Mouse (Mus musculus) heart, embryonic 11.5 days (tissue): Measurements from ENCODE around the gene Ppfibp2. TPM values are rescaled to one million over a fixed set of nuclear protein-coding genes. Genes with fewer than 3 reads are reported as not detected.

Experiments
- ATAC-seq: fragments of 200-750 bp; cut with Nextera tagmentation; replicated peaks from 2 replicates; pipeline ENCODE4 v1.8.0; 2017; ENCODE audit warnings: moderate library complexity; ENCODE audit not compliant: insufficient number of reproducible peaks, low FRiP score, low TSS enrichment
- H3K27ac ChIP-seq: fragments of 300-500 bp; sonication (generic); 2 replicates; pipeline ENCODE4 v1.5.1; 2014; ENCODE audit warnings: mild to moderate bottlenecking, low read depth, low read length
- H3K27me3 ChIP-seq: fragments of 300-500 bp; sonication (generic); 2 replicates; pipeline ENCODE4 v1.6.1; 2014; ENCODE audit warnings: mild to moderate bottlenecking, low read length, mixed read lengths; ENCODE audit not compliant: control insufficient read depth, insufficient read depth
- H3K36me3 ChIP-seq: fragments of 300-500 bp; sonication (generic); 2 replicates; pipeline ENCODE4 v1.6.1; 2014; ENCODE audit warnings: mild to moderate bottlenecking, low read length, moderate library complexity, mixed read lengths; ENCODE audit not compliant: control insufficient read depth, insufficient read depth
- H3K4me1 ChIP-seq: fragments of 300-500 bp; sonication (generic); 2 replicates; pipeline ENCODE4 v1.6.1; 2014; ENCODE audit warnings: low read length; ENCODE audit not compliant: control insufficient read depth, insufficient read depth
- H3K4me2 ChIP-seq: fragments of 300-500 bp; sonication (generic); 2 replicates; pipeline ENCODE4 v1.6.1; 2014; ENCODE audit warnings: mild to moderate bottlenecking, moderate library complexity
- H3K4me3 ChIP-seq: fragments of 300-500 bp; sonication (generic); 2 replicates; pipeline ENCODE4 v1.5.1; 2014; ENCODE audit warnings: low read depth, low read length
- H3K9ac ChIP-seq: fragments of 300-500 bp; sonication (generic); 2 replicates; pipeline ENCODE4 v1.6.1; 2014; ENCODE audit warnings: mild to moderate bottlenecking, low read depth, low read length, moderate library complexity
- H3K9me3 ChIP-seq: fragments of 300-500 bp; sonication (generic); replicated peaks from 2 replicates; pipeline ENCODE4 v1.6.1; 2016; ENCODE audit warnings: low read length; ENCODE audit not compliant: control insufficient read depth
- WGBS: fragments of 180-500 bp; shearing (Covaris S2); extraction: QIAGEN DNeasy Blood & Tissue Kit; methylation state at CpG from one replicate; pipeline ENCODE4 v1.1.7; 2014; ENCODE audit not compliant: insufficient replicate concordance; 5-methylcytosine and 5-hydroxymethylcytosine counted together
- polyA plus RNA-seq: library from polyadenylated mRNA; unstranded; fragments of >200 nt; fragmentation: Nextera tagmentation; extraction: Ambion mirVana; gene quantifications from 2 replicates; pipeline ENCODE4 v1.2.1, GENCODE M21; 2014

The Ppfibp2 gene
- polyA plus RNA-seq, 1 experiment from 2014 or later = 6.3 TPM

GRCm38 (mm10) chr7:107620137-107620536 is 25.1 kb downstream of the Ppfibp2 start:
- no peak overlapping the region for H3K4me3 ChIP-seq
- H3K27me3 ChIP-seq = no peaks in the 10 kb centered on the region
- no peak for ATAC-seq
- no peaks in the 10 kb centered on the region for H3K4me1 ChIP-seq
- H3K36me3 ChIP-seq = no peaks in the 10 kb centered on the region
- H3K4me2 ChIP-seq = no peak overlapping the region
- no peak overlapping the region for H3K9ac ChIP-seq
- WGBS = 76% methylated on average over 3 of the region's 3 CpGs
- no peak overlapping the region for H3K27ac ChIP-seq
- H3K9me3 ChIP-seq = no peaks in the 10 kb centered on the region

DNA sequence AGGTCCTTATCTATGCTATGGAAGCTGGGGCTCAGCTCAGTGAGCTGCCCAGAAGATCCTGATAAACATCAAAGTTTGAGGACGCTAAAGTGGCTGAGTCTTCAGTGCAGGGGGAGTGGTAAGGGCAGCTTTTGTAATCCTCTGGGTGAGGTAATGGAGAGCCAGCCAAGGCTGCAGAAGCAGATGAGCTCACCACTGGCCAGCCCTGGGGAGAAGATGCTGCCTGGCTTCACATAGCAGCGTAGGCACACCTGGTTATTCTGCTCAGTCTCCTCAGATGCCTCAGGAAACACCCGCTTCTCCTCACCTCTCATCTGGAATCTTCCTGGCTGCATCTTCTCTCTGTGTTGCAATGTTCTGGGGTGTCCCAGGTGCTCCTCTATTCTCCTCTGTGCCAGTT is 29.4 kb downstream of the Ppfibp2 start:
- H3K27ac ChIP-seq = no peak overlapping the region
- no peak for ATAC-seq
- WGBS = 47% methylated on average over 3 of the region's 3 CpGs
- no peaks in the 10 kb centered on the region for H3K27me3 ChIP-seq
- H3K4me2 ChIP-seq = no peak overlapping the region
- no peaks in the 10 kb centered on the region for H3K36me3 ChIP-seq
- H3K4me1 ChIP-seq = no peaks in the 10 kb centered on the region
- H3K4me3 ChIP-seq = no peak overlapping the region
- H3K9me3 ChIP-seq = no peaks in the 10 kb centered on the region
- no peak overlapping the region for H3K9ac ChIP-seq

GRCm38 (mm10) chr7:107625061-107625460 is 30.1 kb downstream of the Ppfibp2 start, which contains the start of gene 5330417H12Rik:
TSS of gene 5330417H12Rik (minus strand) at chr7:107625161.
- no peaks in the 10 kb centered on the region for H3K27me3 ChIP-seq
- no peak within 1 kb of the TSS for H3K9ac ChIP-seq
- WGBS = 81% methylated on average over 2 of the region's 2 CpGs
- no peaks in the 10 kb centered on the region for H3K9me3 ChIP-seq
- H3K4me3 ChIP-seq = no peak within 1 kb of the TSS
- no peak within 1 kb of the TSS for H3K27ac ChIP-seq
- ATAC-seq = no peak
- no peaks in the 10 kb centered on the region for H3K4me1 ChIP-seq
- no peak within 1 kb of the TSS for H3K4me2 ChIP-seq
- H3K36me3 ChIP-seq = no peaks in the 10 kb centered on the region

DNA sequence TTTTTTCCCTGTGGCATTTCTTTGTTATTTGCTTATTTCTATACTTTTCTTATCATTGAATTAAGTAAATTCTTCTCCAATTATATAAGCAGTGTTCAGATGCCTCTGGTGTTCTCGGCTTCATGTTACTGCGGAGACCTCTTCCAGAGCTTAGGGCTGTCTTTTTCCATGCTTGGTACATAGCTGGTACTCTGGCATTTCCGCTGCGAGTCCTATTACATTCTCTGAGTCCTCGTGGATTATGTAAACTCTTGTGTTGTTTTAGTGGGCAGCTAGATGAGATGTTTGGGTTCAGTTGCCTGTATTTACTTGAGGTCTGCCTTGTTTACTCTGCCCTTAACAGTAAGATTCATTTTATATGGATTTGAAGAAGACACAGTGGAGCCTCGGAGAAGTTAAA is 30.8 kb downstream of the Ppfibp2 start:
- Histone ChIP-seq H3K4me3 (no peak overlapping the region), H3K9me3 (no peaks in the 10 kb centered on the region), H3K9ac (no peak overlapping the region), H3K27me3 (no peaks in the 10 kb centered on the region), H3K27ac (no peak overlapping the region), H3K36me3 (no peaks in the 10 kb centered on the region), H3K4me1 (no peaks in the 10 kb centered on the region), H3K4me2 (no peak overlapping the region)
- 79% methylated on average over 6 of the region's 6 CpGs for WGBS
- ATAC-seq = no peak

DNA sequence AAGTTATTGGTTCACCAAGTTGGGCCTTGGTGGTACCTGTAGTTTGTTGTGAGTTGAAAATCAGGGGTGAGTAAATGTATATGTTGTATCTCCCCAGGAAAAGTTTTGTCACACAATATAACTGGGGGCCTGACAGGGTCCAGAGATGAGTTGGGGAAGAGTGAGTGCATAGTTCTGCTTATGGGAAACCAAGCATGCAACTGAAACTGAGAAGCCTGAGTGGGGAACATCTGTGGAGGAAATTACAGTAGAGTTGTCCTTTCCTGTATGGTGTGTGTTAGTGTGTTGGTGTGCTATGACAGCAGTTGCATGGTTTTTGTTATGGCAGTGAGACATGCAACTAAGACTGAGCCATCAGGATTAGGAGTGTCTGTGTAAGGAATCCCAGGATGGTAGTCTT is 33.4 kb downstream of the Ppfibp2 start:
- Histone ChIP-seq H3K4me2 (no peak overlapping the region), H3K4me3 (no peak overlapping the region), H3K9ac (no peak overlapping the region), H3K9me3 (no peaks in the 10 kb centered on the region), H3K4me1 (no peaks in the 10 kb centered on the region), H3K27ac (no peak overlapping the region), H3K36me3 (no peaks in the 10 kb centered on the region), H3K27me3 (no peaks in the 10 kb centered on the region)
- no peak for ATAC-seq

GRCm38 (mm10) chr7:107633201-107633600 is 38.2 kb downstream of the Ppfibp2 start:
- Histone ChIP-seq H3K36me3 (no peaks in the 10 kb centered on the region), H3K27ac (no peak overlapping the region), H3K4me2 (no peak overlapping the region), H3K4me3 (no peak overlapping the region), H3K9me3 (no peaks in the 10 kb centered on the region), H3K27me3 (no peaks in the 10 kb centered on the region), H3K9ac (no peak overlapping the region), H3K4me1 (no peaks in the 10 kb centered on the region)
- ATAC-seq = no peak
- WGBS = 84% methylated on average over 4 of the region's 4 CpGs

DNA sequence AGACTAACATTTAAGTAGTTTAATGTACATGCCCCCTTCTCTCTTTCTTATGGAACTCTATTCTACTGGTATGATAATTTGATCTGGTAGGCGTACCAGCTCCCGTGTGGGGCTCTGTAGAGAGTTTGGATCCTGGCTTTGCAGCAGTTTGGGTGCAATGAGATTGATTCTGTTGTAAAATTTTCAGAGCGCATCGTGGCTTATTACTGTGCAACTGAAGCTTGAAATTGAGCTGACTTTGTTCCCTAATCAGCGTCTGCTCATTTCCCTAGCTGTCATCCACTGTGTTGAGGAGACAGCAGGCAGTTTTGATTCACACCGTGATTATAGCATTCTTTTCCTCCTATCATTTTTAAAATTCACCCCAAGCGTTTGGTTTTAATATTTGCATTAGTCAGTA is 42.4 kb downstream of the Ppfibp2 start:
- no peak overlapping the region for H3K4me3 ChIP-seq
- ATAC-seq = no peak
- H3K36me3 ChIP-seq = no peaks in the 10 kb centered on the region
- no peak overlapping the region for H3K9ac ChIP-seq
- no peak overlapping the region for H3K27ac ChIP-seq
- H3K9me3 ChIP-seq = no peaks in the 10 kb centered on the region
- no peaks in the 10 kb centered on the region for H3K27me3 ChIP-seq
- H3K4me1 ChIP-seq = no peaks in the 10 kb centered on the region
- H3K4me2 ChIP-seq = no peak overlapping the region
- WGBS = 81% methylated on average over 7 of the region's 7 CpGs

- Histone ChIP-seq H3K27ac (no peak overlapping the region), H3K9ac (no peak overlapping the region), H3K4me3 (no peak overlapping the region), H3K36me3 (no peaks in the 10 kb centered on the region), H3K4me1 (no peaks in the 10 kb centered on the region), H3K4me2 (no peak overlapping the region), H3K9me3 (no peaks in the 10 kb centered on the region), H3K27me3 (no peaks in the 10 kb centered on the region)
- no peak for ATAC-seq
- WGBS = 71% methylated on average over 5 of the region's 5 CpGs
These were observed 43.0 kb downstream of the Ppfibp2 start for GRCm38 (mm10) chr7:107638026-107638425.

DNA sequence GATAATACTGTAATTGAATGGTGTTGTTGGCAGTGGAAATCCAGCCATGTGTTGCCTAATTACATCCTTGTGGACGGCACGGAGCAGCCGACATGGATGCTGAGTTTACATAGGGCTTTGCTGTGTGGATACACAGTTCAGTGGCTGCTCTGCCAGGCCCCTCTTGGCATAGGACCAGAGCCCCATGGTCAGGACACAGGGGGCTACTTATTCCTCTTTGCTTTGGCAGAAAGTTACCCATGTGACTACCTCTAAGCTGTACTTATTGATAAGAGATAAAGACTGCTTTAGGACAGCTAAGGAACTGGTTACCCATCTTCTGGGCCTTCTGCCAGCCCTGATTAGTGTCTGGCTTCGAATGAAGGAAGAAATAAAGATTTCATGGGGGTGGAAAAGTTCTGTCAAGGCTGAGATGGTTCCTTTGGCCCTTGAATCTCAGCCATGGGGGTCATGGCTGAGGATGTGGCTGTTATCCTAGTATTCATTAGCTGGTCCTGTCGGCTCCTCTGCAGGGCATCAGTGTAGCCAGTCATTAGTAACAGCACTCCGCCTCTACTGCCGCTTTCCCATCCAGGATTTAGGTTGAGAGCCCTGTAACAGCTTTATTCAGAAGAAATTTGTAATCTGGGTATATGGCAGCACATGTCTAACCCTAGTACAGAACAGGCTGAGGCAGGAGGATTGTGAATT is 47.7 kb downstream of the Ppfibp2 start:
- 74% methylated on average over 7 of the region's 7 CpGs for WGBS
- H3K9ac ChIP-seq = no peak overlapping the region
- no peaks in the 10 kb centered on the region for H3K9me3 ChIP-seq
- no peak for ATAC-seq
- no peak overlapping the region for H3K27ac ChIP-seq
- no peaks in the 10 kb centered on the region for H3K27me3 ChIP-seq
- H3K4me3 ChIP-seq = no peak overlapping the region
- H3K4me1 ChIP-seq = no peaks in the 10 kb centered on the region
- no peak overlapping the region for H3K4me2 ChIP-seq
- no peaks in the 10 kb centered on the region for H3K36me3 ChIP-seq
